Mouse (Mus musculus) hindbrain, embryonic 12.5 days (tissue): ENCODE data around the gene Dip2b. TPM values are rescaled to one million over a fixed set of nuclear protein-coding genes. Genes with fewer than 3 reads are reported as not detected.

Source experiments
- ATAC-seq: fragments of 200-750 bp; cut with Nextera tagmentation; 2 replicates; pipeline ENCODE4 v1.8.0; 2017; ENCODE audit warnings: moderate TSS enrichment; ENCODE audit not compliant: low FRiP score
- H3K27ac ChIP-seq: fragments of 300-500 bp; sonication (generic); 2 replicates; pipeline ENCODE4 v1.5.1; 2016; ENCODE audit warnings: mild to moderate bottlenecking
- H3K27me3 ChIP-seq: fragments of 300-500 bp; sonication (generic); 2 replicates; pipeline ENCODE4 v1.6.1; 2016; ENCODE audit warnings: mild to moderate bottlenecking
- H3K36me3 ChIP-seq: fragments of 300-500 bp; sonication (generic); 2 replicates; pipeline ENCODE4 v1.6.1; 2016; ENCODE audit warnings: mild to moderate bottlenecking
- H3K4me1 ChIP-seq: fragments of 300-500 bp; sonication (generic); 2 replicates; pipeline ENCODE4 v1.6.1; 2016
- H3K4me2 ChIP-seq: fragments of 300-500 bp; sonication (generic); replicated peaks from 2 replicates; pipeline ENCODE4 v1.6.1; 2016; ENCODE audit warnings: mild to moderate bottlenecking
- H3K4me3 ChIP-seq: fragments of 300-500 bp; sonication (generic); 2 replicates; pipeline ENCODE4 v1.5.1; 2016; ENCODE audit warnings: mild to moderate bottlenecking
- H3K9ac ChIP-seq: fragments of 300-500 bp; sonication (generic); 2 replicates; pipeline ENCODE4 v1.6.1; 2016; ENCODE audit warnings: mild to moderate bottlenecking, moderate library complexity
- H3K9me3 ChIP-seq: fragments of 300-500 bp; sonication (generic); replicated peaks from 2 replicates; pipeline ENCODE4 v1.6.1; 2016; ENCODE audit warnings: mild to moderate bottlenecking
- WGBS: fragments of 180-500 bp; shearing (Covaris S2); methylation state at CpG from one replicate; pipeline ENCODE4 v1.1.7; 2016; 5-methylcytosine and 5-hydroxymethylcytosine counted together
- polyA plus RNA-seq: library from polyadenylated mRNA; unstranded; fragments of >200 nt; fragmentation: Nextera tagmentation; extraction: Ambion mirVana; gene quantifications from 2 replicates; pipeline ENCODE4 v1.2.1, GENCODE M21; 2016

Gene Dip2b
- polyA plus RNA-seq, 1 experiment from 2014 or later = 27.5 TPM

GRCm38 (mm10) chr15:100029900-100030299, 8.6 kb upstream of the Dip2b start:
- Histone ChIP-seq H3K27ac (no peak overlapping the region), H3K4me3 (no peak overlapping the region), H3K36me3 (no peaks in the 10 kb centered on the region), H3K9ac (no peak overlapping the region), H3K4me2 (no peak overlapping the region), H3K4me1 (no peaks in the 10 kb centered on the region), H3K9me3 (no peaks in the 10 kb centered on the region), H3K27me3 (no peaks in the 10 kb centered on the region)
- WGBS = 94% methylated on average over 2 of the region's 2 CpGs
- no peak for ATAC-seq

- no peak for ATAC-seq
- Histone ChIP-seq H3K27me3 (0 out of 2 replicates have a peak, but pooled peaks cover under 1% of the 10 kb centered on the region), H3K4me3 (no peak overlapping the region), H3K4me2 (no peak overlapping the region), H3K36me3 (no peaks in the 10 kb centered on the region), H3K9me3 (no peaks in the 10 kb centered on the region), H3K4me1 (no peaks in the 10 kb centered on the region), H3K9ac (no peak overlapping the region), H3K27ac (no peak overlapping the region)
- 88% methylated on average over 3 of the region's 3 CpGs for WGBS
Measured at GRCm38 (mm10) chr15:100032546-100032945, 5.9 kb upstream of the Dip2b start.

- Histone ChIP-seq H3K9me3 (no peaks in the 10 kb centered on the region), H3K36me3 (0 out of 2 replicates have a peak, but pooled peaks cover 3% of the 10 kb centered on the region), H3K4me2 (peak overlapping the region; percentile 60), H3K27ac (peak overlapping the region; percentile 100), H3K9ac (peak overlapping the region; percentile 97), H3K4me1 (peaks cover 22% of the 10 kb centered on the region), H3K27me3 (0 out of 2 replicates have a peak, but pooled peaks cover 6% of the 10 kb centered on the region), H3K4me3 (peak overlapping the region; percentile 92)
- ATAC-seq = peak; percentile 75
- under 1% methylated on average over 34 of the region's 36 CpGs for WGBS
Measured at GRCm38 (mm10) chr15:100039001-100039701, 687 bp downstream of the Dip2b start.

GRCm38 (mm10) chr15:100040541-100041266, 2.2 kb downstream of the Dip2b start:
- H3K27me3 ChIP-seq = 0 out of 2 replicates have a peak, but pooled peaks cover 6% of the 10 kb centered on the region
- H3K36me3 ChIP-seq = 0 out of 2 replicates have a peak, but pooled peaks cover 3% of the 10 kb centered on the region
- 31% methylated on average over 14 of the region's 14 CpGs for WGBS
- peaks cover 32% of the 10 kb centered on the region for H3K4me1 ChIP-seq
- 0 out of 2 replicates have a peak, but pooled peaks have one; percentile 41 for ATAC-seq
- peak overlapping the region; percentile 60 for H3K4me2 ChIP-seq
- H3K9ac ChIP-seq = peak overlapping the region; percentile 97
- H3K4me3 ChIP-seq = peak overlapping the region; percentile 92
- H3K9me3 ChIP-seq = no peaks in the 10 kb centered on the region
- H3K27ac ChIP-seq = peak overlapping the region; percentile 48; the same call in 1 of the 2 replicates

- 0 out of 2 replicates have a peak, but pooled peaks cover 3% of the 10 kb centered on the region for H3K36me3 ChIP-seq
- peak overlapping the region; percentile 97 for H3K9ac ChIP-seq
- no peak for ATAC-seq
- H3K27ac ChIP-seq = peak overlapping the region; percentile 48; the same call in 1 of the 2 replicates
- peaks cover 40% of the 10 kb centered on the region for H3K4me1 ChIP-seq
- H3K27me3 ChIP-seq = 0 out of 2 replicates have a peak, but pooled peaks cover 6% of the 10 kb centered on the region
- peak overlapping the region; percentile 92 for H3K4me3 ChIP-seq
- 49% methylated on average over 10 of the region's 10 CpGs for WGBS
- H3K9me3 ChIP-seq = no peaks in the 10 kb centered on the region
- peak overlapping the region; percentile 60 for H3K4me2 ChIP-seq
Measured at GRCm38 (mm10) chr15:100041267-100042047, 3.0 kb downstream of the Dip2b start.

GRCm38 (mm10) chr15:100042048-100042400, 3.6 kb downstream of the Dip2b start:
- no peak for ATAC-seq
- Histone ChIP-seq H3K27ac (no peak overlapping the region), H3K36me3 (0 out of 2 replicates have a peak, but pooled peaks cover 3% of the 10 kb centered on the region), H3K9me3 (no peaks in the 10 kb centered on the region), H3K27me3 (0 out of 2 replicates have a peak, but pooled peaks cover 6% of the 10 kb centered on the region), H3K4me2 (peak overlapping the region; percentile 60), H3K9ac (no peak overlapping the region), H3K4me1 (peaks cover 40% of the 10 kb centered on the region), H3K4me3 (no peak overlapping the region)
- WGBS = 79% methylated on average over 9 of the region's 9 CpGs

- 61% methylated on average over 6 of the region's 6 CpGs for WGBS
Measured at GRCm38 (mm10) chr15:100045576-100045975, 7.1 kb downstream of the Dip2b start.

GRCm38 (mm10) chr15:100049496-100050087, 11.1 kb downstream of the Dip2b start:
- peaks cover 38% of the 10 kb centered on the region for H3K4me1 ChIP-seq
- H3K27me3 ChIP-seq = no peaks in the 10 kb centered on the region
- ATAC-seq = no peak
- H3K9me3 ChIP-seq = no peaks in the 10 kb centered on the region
- H3K4me3 ChIP-seq = no peak overlapping the region
- WGBS = 84% methylated on average over 7 of the region's 7 CpGs
- H3K9ac ChIP-seq = no peak overlapping the region
- H3K4me2 ChIP-seq = no peak overlapping the region
- peaks cover 8% of the 10 kb centered on the region for H3K36me3 ChIP-seq
- no peak overlapping the region for H3K27ac ChIP-seq

More at GRCm38 (mm10) chr15:100045576-100045975, 7.1 kb downstream of the Dip2b start:
- ATAC-seq = no peak
- Histone ChIP-seq H3K27me3 (no peaks in the 10 kb centered on the region), H3K9me3 (no peaks in the 10 kb centered on the region), H3K4me3 (no peak overlapping the region), H3K27ac (no peak overlapping the region), H3K9ac (no peak overlapping the region), H3K36me3 (peaks cover 11% of the 10 kb centered on the region), H3K4me2 (no peak overlapping the region), H3K4me1 (peaks cover 39% of the 10 kb centered on the region)

- Histone ChIP-seq H3K4me1 (peaks cover 25% of the 10 kb centered on the region), H3K27ac (no peak overlapping the region)
- no peak for ATAC-seq
Measured at GRCm38 (mm10) chr15:100050940-100051339, 12.5 kb downstream of the Dip2b start.

GRCm38 (mm10) chr15:100052726-100053125, 14.3 kb downstream of the Dip2b start:
- Histone ChIP-seq H3K4me2 (peak overlapping the region; percentile 7; the same call in 1 of the 2 replicates), H3K27me3 (no peaks in the 10 kb centered on the region), H3K4me1 (peaks cover 24% of the 10 kb centered on the region), H3K36me3 (peaks cover 8% of the 10 kb centered on the region), H3K27ac (peak overlapping the region; percentile 36), H3K9ac (0 out of 2 replicates have a peak overlapping the region, but pooled peaks have one; percentile 5), H3K4me3 (no peak overlapping the region), H3K9me3 (no peaks in the 10 kb centered on the region)
- 23% methylated on average over 3 of the region's 3 CpGs for WGBS
- no peak; the same call in 1 of the 2 replicates for ATAC-seq

More at GRCm38 (mm10) chr15:100050940-100051339, 12.5 kb downstream of the Dip2b start:
- no peak overlapping the region for H3K4me3 ChIP-seq
- H3K9me3 ChIP-seq = no peaks in the 10 kb centered on the region
- no peak overlapping the region for H3K9ac ChIP-seq
- 81% methylated on average over 7 of the region's 7 CpGs for WGBS
- no peak overlapping the region for H3K4me2 ChIP-seq
- H3K27me3 ChIP-seq = no peaks in the 10 kb centered on the region
- H3K36me3 ChIP-seq = peaks cover 8% of the 10 kb centered on the region

- Histone ChIP-seq H3K4me3 (no peak overlapping the region), H3K36me3 (no peaks in the 10 kb centered on the region), H3K4me1 (peaks cover 23% of the 10 kb centered on the region), H3K27ac (no peak overlapping the region), H3K27me3 (no peaks in the 10 kb centered on the region), H3K9me3 (no peaks in the 10 kb centered on the region), H3K4me2 (no peak overlapping the region), H3K9ac (no peak overlapping the region)
- ATAC-seq = no peak
- WGBS = 87% methylated on average over 7 of the region's 7 CpGs
Measured at GRCm38 (mm10) chr15:100056397-100056908, 18.0 kb downstream of the Dip2b start.
